Mouse (Mus musculus) bone marrow, adult 2 months (tissue): ENCODE data around the gene Slc38a6. TPM values are rescaled to one million over a fixed set of nuclear protein-coding genes. Genes with fewer than 3 reads are reported as not detected.

ENCODE experiments used
- H3K27ac ChIP-seq: fragments of 200-500 bp; 2 replicates; pipeline ENCODE4 v1.5.1; 2012; ENCODE audit warnings: low read depth, mild to moderate bottlenecking, control low read depth, inconsistent platforms, low read length; ENCODE audit not compliant: control insufficient read depth, poor library complexity, insufficient read depth
- H3K4me1 ChIP-seq: fragments of 200-500 bp; 2 replicates; pipeline ENCODE4 v1.6.1; 2011; ENCODE audit warnings: low read length; ENCODE audit not compliant: control insufficient read depth, insufficient read depth
- H3K4me3 ChIP-seq: fragments of 200-500 bp; replicated peaks from 2 replicates; pipeline ENCODE3; 2011; ENCODE audit warnings: mild to moderate bottlenecking, low read depth, low read length, control low read depth; ENCODE audit not compliant: control insufficient read depth
- CTCF ChIP-seq: fragments of 200-500 bp; IDR thresholded peaks from 2 replicates; pipeline ENCODE4 v1.5.1; 2011; ENCODE audit warnings: low read length, control low read depth; ENCODE audit not compliant: control insufficient read depth, insufficient read depth
- POLR2A ChIP-seq: fragments of 200-500 bp; IDR thresholded peaks from 2 replicates; pipeline ENCODE4 v1.6.1; 2011; ENCODE audit warnings: low read depth, mild to moderate bottlenecking, control low read depth, low read length, borderline replicate concordance; ENCODE audit not compliant: control insufficient read depth
- WGBS: fragments of 180-500 bp; shearing (Covaris S2); methylation state at CpG from one replicate; pipeline ENCODE4 v1.1.7; 2018; 5-methylcytosine and 5-hydroxymethylcytosine counted together
- polyA plus RNA-seq: library from polyadenylated mRNA; stranded (reverse); fragments of >200 nt; gene quantifications from 2 replicates; pipeline ENCODE4 v1.2.4, GENCODE M21; 2011; ENCODE audit warnings: low replicate concordance; ENCODE audit not compliant: missing spikeins, insufficient read depth, insufficient read length

Gene Slc38a6
- polyA plus RNA-seq, 1 experiment: 6.3 TPM

DNA sequence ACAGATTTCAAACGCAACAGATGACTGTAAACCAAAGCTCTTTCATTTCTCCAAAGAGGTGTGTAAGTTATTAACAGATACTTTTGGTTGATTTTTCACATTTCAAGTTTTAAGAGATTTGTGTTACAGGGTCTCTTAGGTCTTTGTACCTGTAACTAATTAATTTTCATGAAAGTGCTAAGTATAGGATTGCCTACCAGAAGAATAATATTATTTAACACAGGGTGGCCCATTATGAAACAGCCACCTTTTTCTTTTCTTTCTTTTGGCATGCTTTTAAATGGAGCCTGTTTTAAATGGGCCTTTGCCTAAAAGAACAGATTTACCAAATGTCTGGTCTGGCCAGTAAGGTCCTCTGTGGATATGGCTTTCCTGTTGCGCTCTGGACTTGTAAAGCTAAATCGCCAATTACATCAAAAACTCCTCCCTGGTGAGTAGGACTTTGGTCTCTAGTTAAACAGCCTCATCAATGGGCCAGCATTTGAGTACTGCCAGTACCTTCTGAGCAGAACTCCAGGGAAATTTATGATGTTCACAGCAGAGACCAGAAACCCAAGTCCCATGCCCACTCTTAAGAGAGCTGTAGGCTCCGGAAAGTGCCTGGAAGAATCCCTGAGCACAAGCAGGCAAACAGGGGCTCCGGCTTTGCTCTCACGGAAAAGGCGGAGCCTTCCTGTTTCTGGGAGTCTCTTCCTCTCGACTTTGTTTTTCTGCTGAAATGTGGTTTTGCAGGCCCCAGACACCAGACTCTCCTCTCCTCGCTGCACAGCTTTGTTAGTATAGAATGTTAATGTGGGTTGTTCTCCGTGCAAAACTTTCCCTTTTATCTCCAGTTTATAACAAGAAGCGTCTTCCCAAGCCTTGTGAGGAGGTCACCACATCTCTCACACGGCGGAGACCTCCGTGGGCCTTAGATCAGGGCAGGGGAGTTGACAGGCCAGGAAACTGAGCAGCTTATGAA, 55.4 kb downstream of the Slc38a6 start:
- 19% methylated on average over 14 of the region's 14 CpGs for WGBS
- H3K4me3 ChIP-seq: no peak overlapping the region
- no peaks in the 10 kb centered on the region; the same call in 1 of the 2 replicates for H3K4me1 ChIP-seq
- TF ChIP-seq POLR2A (no peak), CTCF (no peak)
- peak overlapping the region; percentile 10; the same call in 1 of the 2 replicates for H3K27ac ChIP-seq

DNA sequence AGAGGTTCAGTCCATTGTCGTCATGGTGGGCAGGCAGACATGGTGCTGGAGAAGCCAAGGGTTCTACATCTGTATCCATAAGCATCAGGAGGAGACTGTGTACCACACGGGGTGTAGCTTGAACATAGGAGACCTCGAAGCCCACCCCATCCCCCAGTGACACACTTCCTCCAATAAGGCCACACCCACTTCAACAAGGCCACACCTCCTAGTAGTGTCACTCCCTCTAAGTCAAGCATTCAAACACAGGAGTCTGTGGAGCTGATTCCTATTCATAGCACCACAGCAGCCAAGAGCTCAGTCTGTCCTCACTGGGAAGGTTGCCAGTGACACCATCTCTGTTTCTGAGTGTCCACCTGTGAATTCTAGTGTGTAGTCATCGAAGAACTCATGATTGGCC, 57.7 kb downstream of the Slc38a6 start:
- no peak overlapping the region for H3K4me3 ChIP-seq

DNA sequence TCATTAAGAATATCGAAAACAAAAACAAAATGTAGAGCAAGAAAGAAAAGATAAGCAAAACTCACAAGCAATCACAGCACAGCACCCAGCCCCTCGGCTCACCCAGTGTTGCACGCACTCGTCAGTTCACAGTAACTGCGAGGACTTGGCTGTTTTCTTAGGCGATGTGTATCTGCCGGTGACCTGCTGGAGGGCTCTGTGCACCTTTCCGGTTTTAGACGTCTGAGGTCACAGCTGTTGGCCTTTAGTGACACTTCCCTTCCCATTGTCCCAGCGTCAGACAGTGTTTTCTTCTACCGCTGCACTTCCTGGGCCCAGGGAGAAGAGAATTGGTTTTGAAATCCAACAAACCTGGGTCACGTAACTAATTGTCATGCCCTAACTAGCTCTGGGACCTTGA, 58.6 kb downstream of the Slc38a6 start:
- no peak overlapping the region for H3K4me3 ChIP-seq
- H3K27ac ChIP-seq: no peak overlapping the region
- TF ChIP-seq CTCF (no peak), POLR2A (no peak)
- 68% methylated on average over 12 of the region's 12 CpGs for WGBS
- no peaks in the 10 kb centered on the region; the same call in 1 of the 2 replicates for H3K4me1 ChIP-seq

More for the DNA sequence above, 57.7 kb downstream of the Slc38a6 start:
- TF ChIP-seq CTCF (no peak), POLR2A (no peak)
- no peak overlapping the region for H3K27ac ChIP-seq
- WGBS: 84% methylated on average over 4 of the region's 4 CpGs
- H3K4me1 ChIP-seq: no peaks in the 10 kb centered on the region; the same call in 1 of the 2 replicates

DNA sequence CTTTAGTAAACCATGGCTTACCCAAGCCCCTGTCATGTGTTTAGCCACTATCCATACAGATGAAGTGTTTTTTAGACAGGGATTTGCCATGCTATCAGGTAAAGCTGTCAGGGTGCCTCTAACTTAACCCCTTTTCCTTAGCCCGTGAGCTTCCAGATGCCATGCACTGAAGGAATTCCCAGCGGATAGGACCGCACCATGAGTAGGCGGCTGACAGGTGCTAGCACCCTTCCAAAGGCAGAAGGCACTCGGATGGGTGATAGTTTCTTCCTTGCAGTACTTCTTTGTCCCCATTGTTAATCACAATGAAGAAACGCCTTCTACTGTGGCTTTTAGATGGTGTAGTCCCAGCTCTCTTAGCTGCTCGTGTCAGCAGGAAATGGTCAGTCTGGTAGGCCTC, 60.6 kb downstream of the Slc38a6 start:
- H3K4me3 ChIP-seq: no peak overlapping the region
- H3K27ac ChIP-seq: no peak overlapping the region
- TF ChIP-seq POLR2A (no peak), CTCF (no peak)
- no peaks in the 10 kb centered on the region; the same call in 1 of the 2 replicates for H3K4me1 ChIP-seq
- WGBS: 85% methylated on average over 7 of the region's 7 CpGs

DNA sequence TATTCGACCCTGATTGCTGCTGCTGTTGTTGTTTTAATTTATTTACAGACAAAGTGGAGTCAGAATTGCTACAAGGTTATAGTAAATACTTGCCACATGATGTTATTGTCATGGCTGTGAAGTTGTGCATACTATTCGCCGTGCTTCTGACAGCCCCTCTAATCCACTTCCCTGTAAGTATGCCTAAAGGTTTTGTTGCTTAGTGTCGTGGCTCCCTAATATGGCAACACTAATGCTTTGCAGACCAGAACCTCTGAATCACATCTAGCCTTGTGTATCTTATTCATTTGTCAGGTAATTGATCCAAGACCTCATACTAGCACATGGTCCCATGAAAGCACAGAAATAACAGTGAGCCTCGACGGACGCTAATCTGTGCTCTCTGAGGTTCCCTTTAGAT, 63.9 kb downstream of the Slc38a6 start:
- Histone ChIP-seq H3K27ac (no peak overlapping the region), H3K4me1 (no peaks in the 10 kb centered on the region), H3K4me3 (no peak overlapping the region)
- TF ChIP-seq POLR2A (no peak), CTCF (no peak)
- 86% methylated on average over 7 of the region's 7 CpGs for WGBS

DNA sequence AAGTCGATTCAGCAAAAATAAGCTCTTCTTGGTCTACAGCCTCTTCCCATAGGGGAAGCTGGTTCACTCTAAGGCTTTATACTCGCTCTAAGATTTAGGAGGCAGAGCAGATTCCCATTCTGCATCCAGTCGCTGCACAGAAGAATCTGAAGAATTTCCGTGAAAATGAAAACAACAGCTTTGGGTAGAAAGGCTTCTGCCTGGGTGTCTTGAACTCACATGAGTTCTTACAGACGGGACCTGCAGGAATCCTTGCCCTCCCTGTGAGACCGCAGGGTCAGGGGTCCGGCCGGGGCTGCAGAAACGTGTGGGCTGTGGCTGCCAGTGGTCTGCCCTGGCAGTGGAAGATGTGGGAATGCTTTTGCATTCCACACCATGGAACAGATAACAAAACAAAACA, 64.4 kb downstream of the Slc38a6 start:
- no peak overlapping the region for H3K27ac ChIP-seq
- no peak overlapping the region for H3K4me3 ChIP-seq
- WGBS: 86% methylated on average over 9 of the region's 9 CpGs
- no peaks in the 10 kb centered on the region for H3K4me1 ChIP-seq
- TF ChIP-seq CTCF (no peak), POLR2A (no peak)

DNA sequence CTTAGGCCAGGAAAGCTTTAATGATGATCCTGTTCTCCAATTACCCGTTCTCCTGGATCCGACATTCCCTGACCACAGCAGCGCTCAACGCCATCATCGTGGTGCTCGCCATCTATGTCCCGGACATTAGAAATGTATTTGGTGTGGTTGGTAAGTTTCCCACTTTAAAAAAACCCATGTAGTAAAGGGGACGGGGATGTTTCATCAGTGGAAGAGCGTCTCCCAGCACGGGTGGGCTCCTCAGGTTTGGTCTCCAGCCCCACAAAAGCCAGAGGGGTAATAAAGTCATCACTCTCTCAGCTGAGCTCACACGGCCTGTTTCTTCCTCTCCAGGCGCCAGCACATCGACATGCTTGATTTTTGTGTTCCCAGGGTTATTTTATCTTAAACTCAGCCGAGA, 65.2 kb downstream of the Slc38a6 start:
- TF ChIP-seq CTCF (no peak), POLR2A (no peak)
- Histone ChIP-seq H3K4me1 (no peaks in the 10 kb centered on the region), H3K27ac (no peak overlapping the region), H3K4me3 (no peak overlapping the region)
- 83% methylated on average over 14 of the region's 14 CpGs for WGBS

DNA sequence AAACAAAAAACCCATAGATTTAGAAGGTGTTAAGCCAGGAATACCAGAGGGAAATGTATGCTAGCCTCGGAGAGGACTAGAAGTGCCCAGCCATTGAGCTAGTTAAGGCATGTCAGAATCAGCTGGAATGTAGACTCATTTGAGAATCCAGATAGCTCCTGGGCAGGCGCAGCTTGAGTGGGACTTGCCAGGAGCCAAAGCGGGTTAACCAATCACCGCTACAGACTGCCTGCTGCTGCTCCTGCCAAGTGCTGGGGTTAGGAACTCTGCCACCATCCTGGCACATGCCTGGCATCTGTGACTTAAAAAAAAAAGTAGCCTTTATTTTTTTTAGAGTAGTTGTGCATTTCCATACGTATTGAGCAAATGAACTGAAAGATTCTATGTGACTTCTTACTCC, 66.8 kb downstream of the Slc38a6 start:
- no peak for TF ChIP-seq CTCF
- TF ChIP-seq POLR2A: no peak
- WGBS: 90% methylated on average over 5 of the region's 5 CpGs
- Histone ChIP-seq H3K4me3 (no peak overlapping the region), H3K4me1 (no peaks in the 10 kb centered on the region; the same call in 1 of the 2 replicates), H3K27ac (no peak overlapping the region)
